Mouse (Mus musculus) stomach, postnatal 0 days (tissue): ENCODE data around the gene Frmd6.

Experiments used
- CTCF ChIP-seq: IDR thresholded peaks from 2 replicates; pipeline ENCODE4 v1.5.1; 2016; ENCODE audit warnings: antibody characterized with exemption, low read depth, mild to moderate bottlenecking, moderate library complexity
- EP300 ChIP-seq: optimal IDR thresholded peaks from 2 replicates; pipeline ENCODE3; 2016; ENCODE audit warnings: antibody characterized with exemption

DNA sequence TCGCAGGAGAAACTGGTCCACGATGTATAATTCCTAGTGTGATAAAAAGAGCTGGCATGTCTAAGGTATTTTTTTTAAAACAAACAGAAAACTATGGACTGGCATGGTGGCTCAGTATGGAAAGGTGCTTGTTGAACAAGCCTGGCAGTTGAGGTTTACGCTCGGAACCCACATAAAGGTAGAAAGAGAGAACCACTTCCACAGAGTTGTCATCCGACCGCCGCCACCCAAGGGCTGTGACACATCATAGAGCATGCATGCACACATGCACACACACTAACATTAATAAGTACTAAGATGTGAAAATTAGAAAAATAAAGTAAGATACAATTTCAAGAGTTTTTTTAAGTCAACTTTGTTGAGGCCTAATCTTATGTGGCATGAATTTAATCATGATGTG lies 115.5 kb downstream of the Frmd6 start:
- TF ChIP-seq CTCF (no peak), EP300 (no peak)
